Mouse (Mus musculus): Measurements from ENCODE around the gene Flnc. TPM values are rescaled to one million over a fixed set of nuclear protein-coding genes. Genes with fewer than 3 reads are reported as not detected.

Flnc gene
- polyA plus RNA-seq, 1 experiment from 2014 or later = 2.5 TPM

- Histone ChIP-seq H3K36me3 (ENCODE audit: control insufficient read depth, insufficient read depth, low read length) (no peaks in the 10 kb centered on the region), H3K4me1 (replicated peaks; ENCODE audit: control insufficient read depth, insufficient read depth, low read length) (no peaks in the 10 kb centered on the region), H3K27ac (ENCODE audit: low read depth, low read length) (no peak overlapping the region), H3K4me3 (ENCODE audit: low read depth, low read length) (peak overlapping the region; percentile 21), H3K27me3 (ENCODE audit: control insufficient read depth, insufficient read depth, low read length) (peaks cover 2% of the 10 kb centered on the region), H3K9ac (ENCODE audit: low read depth, low read length) (no peak overlapping the region), H3K9me3 (ENCODE audit: control insufficient read depth, low read length) (no peaks in the 10 kb centered on the region), H3K4me2 (replicated peaks; ENCODE audit: low read depth, low read length) (peak overlapping the region; percentile 61)
- peak; percentile 93 for DNase-seq (ENCODE audit: low spot score)
- peak; percentile 75 for ATAC-seq (ENCODE audit: low FRiP score)
- WGBS = 5% methylated on average over 26 of the region's 26 CpGs
Observed at GRCm38 (mm10) chr6:29484716-29485559, 51.9 kb downstream of the Flnc start.

GRCm38 (mm10) chr6:29485951-29486350, 52.9 kb downstream of the Flnc start:
- Histone ChIP-seq H3K27ac (ENCODE audit: low read depth, low read length) (no peak overlapping the region), H3K4me2 (replicated peaks; ENCODE audit: low read depth, low read length) (no peak overlapping the region), H3K36me3 (ENCODE audit: control insufficient read depth, insufficient read depth, low read length) (no peaks in the 10 kb centered on the region), H3K27me3 (ENCODE audit: control insufficient read depth, insufficient read depth, low read length) (peaks cover 2% of the 10 kb centered on the region), H3K4me1 (replicated peaks; ENCODE audit: control insufficient read depth, insufficient read depth, low read length) (no peaks in the 10 kb centered on the region), H3K9ac (ENCODE audit: low read depth, low read length) (no peak overlapping the region), H3K9me3 (ENCODE audit: control insufficient read depth, low read length) (no peaks in the 10 kb centered on the region), H3K4me3 (ENCODE audit: low read depth, low read length) (no peak overlapping the region)
- WGBS = 46% methylated on average over 2 of the region's 2 CpGs
- no peak for DNase-seq (ENCODE audit: low spot score)
- ATAC-seq (ENCODE audit: low FRiP score) = no peak

- H3K36me3 ChIP-seq (ENCODE audit: control insufficient read depth, insufficient read depth, low read length) = no peaks in the 10 kb centered on the region
- H3K9me3 ChIP-seq (ENCODE audit: control insufficient read depth, low read length) = no peaks in the 10 kb centered on the region
- H3K27me3 ChIP-seq (ENCODE audit: control insufficient read depth, insufficient read depth, low read length) = peaks cover 19% of the 10 kb centered on the region
- no peaks in the 10 kb centered on the region for H3K4me1 ChIP-seq (replicated peaks; ENCODE audit: control insufficient read depth, insufficient read depth, low read length)
- no peak overlapping the region for H3K4me2 ChIP-seq (replicated peaks; ENCODE audit: low read depth, low read length)
- no peak overlapping the region for H3K4me3 ChIP-seq (ENCODE audit: low read depth, low read length)
- ATAC-seq (ENCODE audit: low FRiP score) (no peak), DNase-seq (ENCODE audit: low spot score) (no peak)
- WGBS = 84% methylated on average over 4 of the region's 4 CpGs
- H3K9ac ChIP-seq (ENCODE audit: low read depth, low read length) = no peak overlapping the region
- H3K27ac ChIP-seq (ENCODE audit: low read depth, low read length) = no peak overlapping the region
Observed at GRCm38 (mm10) chr6:29494101-29494500, 61.0 kb downstream of the Flnc start.

DNA sequence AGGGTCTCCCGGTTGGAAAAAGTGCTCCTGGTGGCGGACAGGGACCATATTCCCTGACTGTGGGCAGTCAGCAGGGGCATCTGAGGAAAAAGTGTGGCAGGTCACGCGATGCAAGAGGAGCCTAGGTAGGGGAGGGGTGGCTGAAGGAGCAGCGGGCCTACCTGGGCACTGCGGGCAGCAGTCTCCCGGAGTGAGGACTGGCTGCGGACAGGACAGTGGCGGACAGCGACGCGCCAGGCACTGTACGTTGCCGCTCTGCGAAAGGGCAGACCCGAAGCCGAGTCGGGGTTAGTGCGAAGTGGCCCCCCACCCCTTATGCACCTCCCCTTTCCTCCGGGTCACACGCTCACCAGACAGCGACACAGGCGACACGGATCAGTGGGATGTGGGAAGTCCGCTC, 63.2 kb downstream of the Flnc start:
- DNase-seq (ENCODE audit: low spot score) (no peak), ATAC-seq (ENCODE audit: low FRiP score) (no peak)
- H3K27me3 ChIP-seq (ENCODE audit: control insufficient read depth, insufficient read depth, low read length) = peaks cover 19% of the 10 kb centered on the region
- no peak overlapping the region for H3K27ac ChIP-seq (ENCODE audit: low read depth, low read length)
- WGBS = 16% methylated on average over 25 of the region's 25 CpGs
- H3K4me3 ChIP-seq (ENCODE audit: low read depth, low read length) = no peak overlapping the region
- H3K36me3 ChIP-seq (ENCODE audit: control insufficient read depth, insufficient read depth, low read length) = no peaks in the 10 kb centered on the region
- H3K4me2 ChIP-seq (replicated peaks; ENCODE audit: low read depth, low read length) = no peak overlapping the region
- no peaks in the 10 kb centered on the region for H3K4me1 ChIP-seq (replicated peaks; ENCODE audit: control insufficient read depth, insufficient read depth, low read length)
- H3K9ac ChIP-seq (ENCODE audit: low read depth, low read length) = no peak overlapping the region
- no peaks in the 10 kb centered on the region for H3K9me3 ChIP-seq (ENCODE audit: control insufficient read depth, low read length)

DNA sequence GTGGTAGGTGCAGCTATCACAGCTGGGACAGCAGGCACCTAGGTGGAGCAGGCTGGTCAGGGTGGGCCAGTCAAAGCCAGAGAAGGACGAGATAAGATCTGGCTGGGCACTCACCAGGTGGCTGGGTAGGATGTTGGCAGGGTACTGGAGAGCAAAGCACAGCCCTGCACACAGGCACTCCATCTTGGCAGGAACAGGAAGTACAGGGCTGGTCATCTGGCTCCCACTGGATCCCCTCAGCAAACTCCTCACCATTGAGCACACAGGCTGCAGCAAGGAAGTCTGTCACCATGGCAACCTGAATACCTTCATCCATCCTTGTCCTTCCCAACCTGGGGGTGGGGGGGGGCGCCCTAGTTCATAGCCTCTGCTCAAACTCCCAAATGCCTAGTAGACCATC, 64.7 kb downstream of the Flnc start:
- no peaks in the 10 kb centered on the region for H3K9me3 ChIP-seq (ENCODE audit: control insufficient read depth, low read length)
- no peak for ATAC-seq (ENCODE audit: low FRiP score)
- no peak overlapping the region for H3K4me3 ChIP-seq (ENCODE audit: low read depth, low read length)
- DNase-seq (ENCODE audit: low spot score) = no peak
- H3K36me3 ChIP-seq (ENCODE audit: control insufficient read depth, insufficient read depth, low read length) = no peaks in the 10 kb centered on the region
- peaks cover 19% of the 10 kb centered on the region for H3K27me3 ChIP-seq (ENCODE audit: control insufficient read depth, insufficient read depth, low read length)
- no peak overlapping the region for H3K4me2 ChIP-seq (replicated peaks; ENCODE audit: low read depth, low read length)
- 50% methylated on average over 2 of the region's 2 CpGs for WGBS
- no peaks in the 10 kb centered on the region for H3K4me1 ChIP-seq (replicated peaks; ENCODE audit: control insufficient read depth, insufficient read depth, low read length)
- no peak overlapping the region for H3K27ac ChIP-seq (ENCODE audit: low read depth, low read length)
- no peak overlapping the region for H3K9ac ChIP-seq (ENCODE audit: low read depth, low read length)

DNA sequence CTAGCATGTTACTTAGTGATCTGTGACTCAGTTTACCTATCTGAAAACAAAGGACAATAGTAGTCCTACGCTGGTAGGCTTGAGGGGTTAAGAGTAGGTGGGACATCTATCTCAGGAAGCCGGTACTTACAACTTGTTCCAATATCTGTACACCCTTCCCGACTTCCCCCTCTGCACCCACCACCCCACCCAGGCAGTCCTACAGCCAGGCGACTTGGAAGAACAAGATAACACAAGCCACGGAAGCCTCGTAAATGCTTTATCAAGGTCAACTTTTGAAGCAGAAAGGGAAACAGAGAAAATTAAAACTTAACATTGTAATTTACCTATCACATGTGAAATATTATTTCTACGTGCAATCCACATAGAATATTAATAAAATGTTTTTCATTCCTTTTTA, 67.1 kb downstream of the Flnc start:
- Histone ChIP-seq H3K9me3 (ENCODE audit: control insufficient read depth, low read length) (no peaks in the 10 kb centered on the region), H3K27ac (ENCODE audit: low read depth, low read length) (no peak overlapping the region), H3K4me3 (ENCODE audit: low read depth, low read length) (no peak overlapping the region), H3K27me3 (ENCODE audit: control insufficient read depth, insufficient read depth, low read length) (peaks cover 21% of the 10 kb centered on the region), H3K4me1 (replicated peaks; ENCODE audit: control insufficient read depth, insufficient read depth, low read length) (no peaks in the 10 kb centered on the region), H3K4me2 (replicated peaks; ENCODE audit: low read depth, low read length) (no peak overlapping the region), H3K9ac (ENCODE audit: low read depth, low read length) (no peak overlapping the region), H3K36me3 (ENCODE audit: control insufficient read depth, insufficient read depth, low read length) (no peaks in the 10 kb centered on the region)
- WGBS = 96% methylated on average over 7 of the region's 7 CpGs
- DNase-seq (ENCODE audit: low spot score) = no peak
- no peak for ATAC-seq (ENCODE audit: low FRiP score)

DNA sequence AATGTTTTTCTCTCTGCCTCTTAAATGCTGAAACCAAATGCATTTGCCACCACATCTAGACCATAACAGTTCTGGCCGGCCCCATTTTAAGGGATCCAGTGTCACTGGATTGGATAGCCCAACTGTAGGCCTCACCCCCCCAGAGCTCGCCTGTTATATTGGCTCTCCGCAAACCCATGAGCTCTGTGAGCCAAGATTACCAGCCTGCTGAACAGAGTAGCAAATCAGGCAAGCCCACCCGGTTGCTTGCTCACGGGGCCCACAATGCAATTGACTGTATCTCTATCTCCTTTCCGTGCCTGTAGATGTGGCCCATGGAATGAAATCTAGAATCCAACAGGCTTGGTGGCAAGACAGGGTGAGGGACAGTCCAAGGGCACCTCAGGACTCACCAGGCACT, 67.8 kb downstream of the Flnc start:
- Histone ChIP-seq H3K4me3 (ENCODE audit: low read depth, low read length) (no peak overlapping the region), H3K4me2 (replicated peaks; ENCODE audit: low read depth, low read length) (no peak overlapping the region), H3K36me3 (ENCODE audit: control insufficient read depth, insufficient read depth, low read length) (no peaks in the 10 kb centered on the region), H3K9me3 (ENCODE audit: control insufficient read depth, low read length) (no peaks in the 10 kb centered on the region), H3K9ac (ENCODE audit: low read depth, low read length) (no peak overlapping the region), H3K27ac (ENCODE audit: low read depth, low read length) (no peak overlapping the region), H3K4me1 (replicated peaks; ENCODE audit: control insufficient read depth, insufficient read depth, low read length) (no peaks in the 10 kb centered on the region), H3K27me3 (ENCODE audit: control insufficient read depth, insufficient read depth, low read length) (peaks cover 17% of the 10 kb centered on the region)
- no peak for ATAC-seq (ENCODE audit: low FRiP score)
- no peak for DNase-seq (ENCODE audit: low spot score)
- WGBS = 90% methylated on average over 6 of the region's 6 CpGs

- WGBS = 89% methylated on average over 1 of the region's 1 CpGs
- H3K27me3 ChIP-seq (ENCODE audit: control insufficient read depth, insufficient read depth, low read length) = peaks cover 16% of the 10 kb centered on the region
Observed at GRCm38 (mm10) chr6:29501599-29501998, 68.5 kb downstream of the Flnc start.

GRCm38 (mm10) chr6:29505493-29505892, 72.4 kb downstream of the Flnc start:
- ATAC-seq (ENCODE audit: low FRiP score) (no peak), DNase-seq (ENCODE audit: low spot score) (no peak)
- Histone ChIP-seq H3K9me3 (ENCODE audit: control insufficient read depth, low read length) (no peaks in the 10 kb centered on the region), H3K4me3 (ENCODE audit: low read depth, low read length) (no peak overlapping the region), H3K4me1 (replicated peaks; ENCODE audit: control insufficient read depth, insufficient read depth, low read length) (no peaks in the 10 kb centered on the region; the same call in 1 of the 2 replicates), H3K9ac (ENCODE audit: low read depth, low read length) (no peak overlapping the region), H3K36me3 (ENCODE audit: control insufficient read depth, insufficient read depth, low read length) (no peaks in the 10 kb centered on the region), H3K27me3 (ENCODE audit: control insufficient read depth, insufficient read depth, low read length) (peaks cover 24% of the 10 kb centered on the region), H3K27ac (ENCODE audit: low read depth, low read length) (no peak overlapping the region), H3K4me2 (replicated peaks; ENCODE audit: low read depth, low read length) (no peak overlapping the region)
- WGBS = 81% methylated on average over 5 of the region's 5 CpGs

More at GRCm38 (mm10) chr6:29501599-29501998, 68.5 kb downstream of the Flnc start:
- H3K36me3 ChIP-seq (ENCODE audit: control insufficient read depth, insufficient read depth, low read length) = no peaks in the 10 kb centered on the region
- H3K4me3 ChIP-seq (ENCODE audit: low read depth, low read length) = no peak overlapping the region
- no peaks in the 10 kb centered on the region for H3K4me1 ChIP-seq (replicated peaks; ENCODE audit: control insufficient read depth, insufficient read depth, low read length)
- DNase-seq (ENCODE audit: low spot score) (no peak), ATAC-seq (ENCODE audit: low FRiP score) (no peak)
- H3K4me2 ChIP-seq (replicated peaks; ENCODE audit: low read depth, low read length) = no peak overlapping the region
- no peak overlapping the region for H3K9ac ChIP-seq (ENCODE audit: low read depth, low read length)
- no peaks in the 10 kb centered on the region for H3K9me3 ChIP-seq (ENCODE audit: control insufficient read depth, low read length)
- H3K27ac ChIP-seq (ENCODE audit: low read depth, low read length) = no peak overlapping the region

Measured in hindbrain, embryonic 11.5 days (tissue).